Mouse (Mus musculus) testis, adult 2 months (tissue): ENCODE results near the gene Trim44.

Experiments used
- CTCF ChIP-seq: fragments of 200-500 bp; IDR thresholded peaks from 2 replicates; pipeline ENCODE4 v1.5.1; 2012; ENCODE audit warnings: low read depth, mild to moderate bottlenecking, inconsistent platforms, low read length, moderate library complexity; ENCODE audit not compliant: control insufficient read depth, insufficient read depth, insufficient replicate concordance
- POLR2A ChIP-seq: fragments of 200-500 bp; IDR thresholded peaks from 2 replicates; pipeline ENCODE4 v1.6.1; 2012; ENCODE audit warnings: low read depth, mild to moderate bottlenecking, inconsistent platforms, low read length, moderate library complexity; ENCODE audit not compliant: control insufficient read depth

GRCm38 (mm10) chr2:102290041-102290440 is 117.6 kb downstream of the Trim44 start:
- TF ChIP-seq POLR2A (no peak), CTCF (no peak)
